Mouse (Mus musculus) brain, embryonic 14.5 days (tissue): ENCODE results near the gene Ipo11.

Experiments used
- CTCF ChIP-seq: fragments of 200-500 bp; IDR thresholded peaks from 2 replicates; pipeline ENCODE4 v1.5.1; 2012; ENCODE audit warnings: inconsistent platforms, mild to moderate bottlenecking, moderate library complexity, borderline replicate concordance; ENCODE audit not compliant: insufficient read depth, insufficient read length; ENCODE audit errors: extremely low read depth
- POLR2A ChIP-seq: fragments of 200-500 bp; IDR thresholded peaks from 2 replicates; pipeline ENCODE4 v1.6.1; 2012; ENCODE audit warnings: mild to moderate bottlenecking, inconsistent platforms, borderline replicate concordance; ENCODE audit not compliant: poor library complexity, insufficient read depth, insufficient read length, severe bottlenecking; ENCODE audit errors: extremely low read depth

GRCm38 (mm10) chr13:106751951-106752350, 184.8 kb downstream of the Ipo11 start:
- TF ChIP-seq CTCF (no peak), POLR2A (no peak)
